Comparison of ENCODE assay signal across 10 mouse cellular contexts in genomic region chr12:33341351-33341892, GRCm38 (mm10). TPM values are rescaled to one million over a fixed set of nuclear protein-coding genes. Genes with fewer than 3 reads are reported as not detected.
DNase-seq lines count a peak whose midpoint lies in the region; ATAC-seq and TF ChIP-seq lines count a peak whose summit lies in the region.
"Had no signal": no experiment of that assay in that cellular context is flagged by ENCODE, and none has a peak within 500 bp of the region (broad histone marks: within the 10 kb centered on the region; RNA-seq: fewer than 3 reads in every experiment).

No protein-coding gene starts in this region.

- H3K9ac ChIP-seq in heart, embryonic 13.5 days, result peak overlapping the region; percentile 37
- peak overlapping the region; percentile 35; the same call in 1 of the 2 replicates for H3K9ac ChIP-seq in hindbrain, postnatal 0 days (replicated peaks; ENCODE audit: low read length)
- H3K9ac ChIP-seq in kidney, embryonic 16.5 days (replicated peaks; ENCODE audit: low read length), result no peak overlapping the region

- no peak overlapping the region for H3K4me3 ChIP-seq in heart, embryonic 13.5 days
- H3K4me3 ChIP-seq in hindbrain, postnatal 0 days (ENCODE audit: low read length), result no peak overlapping the region
- no peak overlapping the region for H3K4me3 ChIP-seq in kidney, embryonic 16.5 days (ENCODE audit: low read length)
- H3K4me3 ChIP-seq: megakaryocyte, embryonic 14.5 days had no signal

- no peak for DNase-seq in heart, postnatal 25 days (ENCODE audit: low spot score)
- peak; percentile 75 for DNase-seq in retina, postnatal 1 day
- no peak for DNase-seq in retina, embryonic 14.5 days (ENCODE audit: low spot score)
- peak; percentile 76 for DNase-seq in hindbrain, postnatal 0 days (ENCODE audit: low spot score)
- DNase-seq in urinary bladder, adult 18-20 months (ENCODE audit: low spot score in 2 of 2), result no peak

- H3K9me3 ChIP-seq in heart, embryonic 13.5 days, result no peaks in the 10 kb centered on the region
- no peaks in the 10 kb centered on the region for H3K9me3 ChIP-seq in hindbrain, postnatal 0 days (ENCODE audit: low read length)
- H3K9me3 ChIP-seq in kidney, embryonic 16.5 days (ENCODE audit: low read length), result no peaks in the 10 kb centered on the region
- H3K9me3 ChIP-seq: megakaryocyte, embryonic 14.5 days had no signal

- peaks cover 44% of the 10 kb centered on the region for H3K4me1 ChIP-seq in heart, embryonic 13.5 days
- peaks cover 26% of the 10 kb centered on the region for H3K4me1 ChIP-seq in hindbrain, postnatal 0 days (ENCODE audit: insufficient read depth, low read length)
- peaks cover 14% of the 10 kb centered on the region for H3K4me1 ChIP-seq in kidney, embryonic 16.5 days (ENCODE audit: insufficient read depth, low read length)

- no peak for TF ChIP-seq CTCF in hindbrain, postnatal 0 days (IDR thresholded peaks at IDR 0.05; ENCODE audit: low read depth)

- 22% methylated on average over 17 of the region's 17 CpGs for WGBS in heart, embryonic 13.5 days
- 30% methylated on average over 17 of the region's 17 CpGs for WGBS in hindbrain, postnatal 0 days
- WGBS in kidney, embryonic 16.5 days, result 67% methylated on average over 17 of the region's 17 CpGs

- H3K27me3 ChIP-seq in heart, embryonic 13.5 days (replicated peaks), result peaks cover 46% of the 10 kb centered on the region
- H3K27me3 ChIP-seq in hindbrain, postnatal 0 days (ENCODE audit: insufficient read depth, low read length), result no peaks in the 10 kb centered on the region
- H3K27me3 ChIP-seq in kidney, embryonic 16.5 days (ENCODE audit: insufficient read depth, low read length), result 0 out of 2 replicates have a peak, but pooled peaks cover 2% of the 10 kb centered on the region
- H3K27me3 ChIP-seq: megakaryocyte, embryonic 14.5 days had no signal

- no peak overlapping the region for H3K27ac ChIP-seq in heart, embryonic 13.5 days (replicated peaks)
- H3K27ac ChIP-seq in hindbrain, postnatal 0 days, result peak overlapping the region; percentile 51; the same call in 1 of the 2 replicates
- H3K27ac ChIP-seq in kidney, embryonic 16.5 days (ENCODE audit: low read length), result no peak overlapping the region

- no peaks in the 10 kb centered on the region for H3K36me3 ChIP-seq in heart, embryonic 13.5 days
- H3K36me3 ChIP-seq in hindbrain, postnatal 0 days (ENCODE audit: insufficient read depth, low read length), result no peaks in the 10 kb centered on the region
- H3K36me3 ChIP-seq in kidney, embryonic 16.5 days (ENCODE audit: insufficient read depth, low read length), result no peaks in the 10 kb centered on the region

- no peak for ATAC-seq in heart, embryonic 13.5 days (ENCODE audit: extremely low read depth, insufficient number of reproducible peaks, low FRiP score, low TSS enrichment)
- peak; percentile 86 for ATAC-seq in hindbrain, postnatal 0 days
- no peak for ATAC-seq in granulocyte monocyte progenitor cell, adult 5-6 weeks (replicated peaks; ENCODE audit: poor library complexity, severe bottlenecking)
- no peak for ATAC-seq in kidney, embryonic 16.5 days (ENCODE audit: low FRiP score, low TSS enrichment)

- intact Hi-C loops in heart, postnatal 25 days (cut with DNase I), result no loop called here

- peak overlapping the region; percentile 43 for H3K4me2 ChIP-seq in heart, embryonic 13.5 days
- peak overlapping the region; percentile 28 for H3K4me2 ChIP-seq in hindbrain, postnatal 0 days (ENCODE audit: low read depth, low read length)
- H3K4me2 ChIP-seq in kidney, embryonic 16.5 days (replicated peaks; ENCODE audit: low read depth, low read length), result no peak overlapping the region

RNA-seq across cellular contexts. Expression of gene Efcab10, which starts 53.2 kb away (rescaled TPM):
- not detected in 2 replicates for polyA plus RNA-seq in heart, embryonic 13.5 days (2015; fragmentation: Nextera tagmentation; extraction: Ambion mirVana)
- not detected for total RNA-seq in heart, postnatal 25 days (2021)
- total RNA-seq in hindbrain, postnatal 0 days (2014; rRNA removed), result not detected in 2 replicates
- polyA plus RNA-seq in hindbrain, postnatal 0 days (2015; fragmentation: Nextera tagmentation; extraction: Ambion mirVana), result 7.5 and 8.8 TPM in 2 replicates
- total RNA-seq in granulocyte monocyte progenitor cell, adult 5-6 weeks (2014; fragmentation: Nextera tagmentation), result not detected in 2 replicates
- not detected in 2 replicates for total RNA-seq in granulocyte monocyte progenitor cell, adult 5-6 weeks (2017)
- polyA plus RNA-seq in kidney, embryonic 16.5 days (2015; fragmentation: Nextera tagmentation; extraction: Ambion mirVana), result 0.46 and 1.00 TPM in 2 replicates
- total RNA-seq: common myeloid progenitor, adult 5-6 weeks had no signal

Comparison
In these comparisons a context has a peak if more than half of its experiments do, and no peak if none do; other contexts are left out.
1. DNase-seq: peak in retina, postnatal 1 day (single experiment) and hindbrain, postnatal 0 days (single experiment); none in heart, postnatal 25 days (single experiment), retina, embryonic 14.5 days (single experiment) and urinary bladder, adult 18-20 months (0 of 2).